Mouse (Mus musculus) myocyte (in vitro differentiated cells): ENCODE data around the gene Stk33.

Experiments
- CEBPB ChIP-seq: IDR thresholded peaks from 2 replicates; pipeline ENCODE4 v1.6.1; 2011; ENCODE audit warnings: mild to moderate bottlenecking, moderate library complexity; ENCODE audit not compliant: poor library complexity, insufficient read depth, severe bottlenecking
- E2F4 ChIP-seq: IDR thresholded peaks from one replicate; pipeline ENCODE4 v1.6.1; 2011; ENCODE audit warnings: mild to moderate bottlenecking, control low read depth, moderate library complexity; ENCODE audit not compliant: insufficient read depth
- MAX ChIP-seq: IDR thresholded peaks from one replicate; pipeline ENCODE4 v1.6.1; 2011; ENCODE audit warnings: low read depth, mild to moderate bottlenecking, control low read depth
- MYOD1 ChIP-seq, 3 experiments: IDR thresholded peaks; one replicate each; pipeline ENCODE4 v1.6.1; 2011; ENCODE audit warnings: control low read depth in 2 of 3, low read depth in 2 of 3, mild to moderate bottlenecking in 2 of 3, moderate library complexity in 1 of 3; ENCODE audit not compliant: insufficient read length in 2 of 3, control insufficient read depth in 1 of 3
- MYOG ChIP-seq, 3 experiments: IDR thresholded peaks; one replicate each; pipeline ENCODE4 v1.6.1; 2011; ENCODE audit warnings: control low read depth in 2 of 3, low read depth in 2 of 3, mild to moderate bottlenecking in 2 of 3; ENCODE audit not compliant: insufficient read length in 2 of 3, control insufficient read depth in 1 of 3, insufficient read depth in 1 of 3
- POLR2A ChIP-seq: IDR thresholded peaks from one replicate; pipeline ENCODE4 v1.6.1; 2011; ENCODE audit warnings: low read depth, mild to moderate bottlenecking, control low read depth, moderate library complexity; ENCODE audit not compliant: insufficient read length
- POLR2AphosphoS2 ChIP-seq: IDR thresholded peaks from one replicate; pipeline ENCODE4 v1.6.1; 2011; ENCODE audit warnings: low read depth, control low read depth; ENCODE audit not compliant: insufficient read length
- REST ChIP-seq: IDR thresholded peaks from one replicate; pipeline ENCODE4 v1.6.1; 2011; ENCODE audit warnings: mild to moderate bottlenecking, control low read depth, moderate library complexity; ENCODE audit not compliant: insufficient read depth, insufficient read length
- SRF ChIP-seq: IDR thresholded peaks from one replicate; pipeline ENCODE4 v1.6.1; 2011; ENCODE audit warnings: low read depth; ENCODE audit not compliant: control insufficient read depth, insufficient read length
- TCF12 ChIP-seq: IDR thresholded peaks from one replicate; pipeline ENCODE4 v1.6.1; 2011; ENCODE audit warnings: mild to moderate bottlenecking, control low read depth; ENCODE audit not compliant: poor library complexity, insufficient read depth, severe bottlenecking
- TCF3 ChIP-seq: IDR thresholded peaks from one replicate; pipeline ENCODE4 v1.6.1; 2011; ENCODE audit warnings: low read depth, control low read depth; ENCODE audit not compliant: insufficient read length
- USF1 ChIP-seq: IDR thresholded peaks from one replicate; pipeline ENCODE4 v1.6.1; 2011; ENCODE audit warnings: low read depth, mild to moderate bottlenecking, control low read depth, moderate library complexity

GRCm38 (mm10) chr7:109477926-109478325 lies 39.0 kb upstream of the Stk33 start:
- no peak for TF ChIP-seq POLR2A
- TF ChIP-seq E2F4, result no peak
- TF ChIP-seq MAX, result no peak
- no peak for TF ChIP-seq POLR2AphosphoS2
- TF ChIP-seq CEBPB, result no peak
- TF ChIP-seq MYOD1 (IDR thresholded peaks at IDR 0.05; ENCODE audit: control insufficient read depth in 1 of 3, insufficient read length in 2 of 3, low read depth in 2 of 3), result no peak
- no peak for TF ChIP-seq USF1
- TF ChIP-seq MYOG (IDR thresholded peaks at IDR 0.05; ENCODE audit: control insufficient read depth in 1 of 3, insufficient read depth in 1 of 3, insufficient read length in 2 of 3, low read depth in 2 of 3), result no peak
- no peak for TF ChIP-seq REST
- TF ChIP-seq SRF, result no peak
- TF ChIP-seq TCF3, result no peak
- no peak for TF ChIP-seq TCF12
